Mouse (Mus musculus) spleen, postnatal 36 days (tissue): ENCODE data around the gene Egfl8.

Experiments
- DNase-seq, 2 experiments: peaks; one replicate each; pipeline ENCODE4 v3.0.0; 2022; ENCODE audit warnings: low spot score in 2 of 2, mixed read lengths in 1 of 2

Gene Egfl8

DNA sequence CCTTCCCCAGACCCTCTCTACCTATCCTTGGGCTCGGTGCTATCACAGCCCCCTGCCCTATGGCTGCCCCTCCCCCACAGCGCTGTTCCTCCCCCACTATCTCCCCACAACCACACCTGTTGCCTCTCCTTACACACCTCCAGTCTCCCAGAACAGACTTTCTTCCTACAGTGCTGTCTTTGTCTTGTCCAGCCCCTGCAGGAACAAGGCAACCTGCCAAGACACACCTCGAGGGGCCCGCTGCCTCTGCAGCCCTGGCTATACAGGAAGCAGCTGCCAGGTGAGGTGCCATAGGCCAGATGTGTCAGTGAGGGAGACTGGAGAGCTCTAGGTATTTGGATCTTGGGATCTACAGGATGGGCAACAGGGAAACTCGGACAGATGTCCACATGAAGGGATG is 39.2 kb downstream of the Egfl8 start:
- no peak for DNase-seq

GRCm38 (mm10) chr17:34572361-34572760 is 43.4 kb downstream of the Egfl8 start:
- no peak for DNase-seq

- DNase-seq, result no peak
These were observed 43.9 kb downstream of the Egfl8 start for GRCm38 (mm10) chr17:34571875-34572274.

GRCm38 (mm10) chr17:34569919-34570318 is 45.9 kb downstream of the Egfl8 start:
- no peak for DNase-seq

GRCm38 (mm10) chr17:34568421-34568820 is 47.4 kb downstream of the Egfl8 start:
- DNase-seq, result no peak

- DNase-seq, result no peak
These were observed 48.5 kb downstream of the Egfl8 start for GRCm38 (mm10) chr17:34567311-34567710.

DNA sequence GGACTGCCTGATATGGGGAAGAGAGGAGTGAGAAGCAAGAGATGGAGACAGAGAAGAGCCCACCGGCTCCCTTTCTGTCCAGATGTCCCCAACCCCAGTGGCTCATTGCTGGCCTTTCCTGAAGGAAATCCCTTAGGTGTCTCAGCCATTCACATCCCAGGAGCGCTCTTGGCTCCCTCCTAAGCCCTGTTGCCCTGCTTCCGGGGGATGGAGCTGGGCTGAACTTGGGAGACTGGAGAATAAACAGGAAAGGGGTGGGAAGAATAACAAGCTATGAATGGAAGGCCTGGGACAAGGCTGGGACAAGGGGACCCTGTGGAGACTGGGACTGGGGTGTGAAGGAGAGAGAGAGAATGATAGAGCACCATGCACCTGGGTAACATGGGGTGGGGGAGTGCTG is 51.0 kb downstream of the Egfl8 start:
- no peak for DNase-seq

GRCm38 (mm10) chr17:34564003-34564421 is 51.8 kb downstream of the Egfl8 start, which contains the start of gene Notch4:
Gene Notch4, plus strand, starts transcription at chr17:34564268.
- DNase-seq, result no peak

GRCm38 (mm10) chr17:34563354-34563753 is 52.4 kb downstream of the Egfl8 start:
- DNase-seq, result no peak
